Mouse (Mus musculus): ENCODE data around the gene Zfp768. TPM values are rescaled to one million over a fixed set of nuclear protein-coding genes. Genes with fewer than 3 reads are reported as not detected.
"Not testable (repeated sequence)": the region's sequence is repeated elsewhere in the genome, so short reads cannot be mapped to it uniquely, and the experiment has no call there.

Zfp768 gene
- total RNA-seq, 1 experiment from 2014 or later: 6.8 TPM

- ATAC-seq (ENCODE audit: extremely low read depth, insufficient number of reproducible peaks, low FRiP score, poor library complexity, severe bottlenecking): no peak
Observed at GRCm38 (mm10) chr7:127361449-127361848, 16.1 kb upstream of the Zfp768 start.

- no peak for ATAC-seq (ENCODE audit: extremely low read depth, insufficient number of reproducible peaks, low FRiP score, poor library complexity, severe bottlenecking)
Observed at GRCm38 (mm10) chr7:127360265-127360664, 14.9 kb upstream of the Zfp768 start.

GRCm38 (mm10) chr7:127358472-127358871 is 13.1 kb upstream of the Zfp768 start:
- ATAC-seq (ENCODE audit: extremely low read depth, insufficient number of reproducible peaks, low FRiP score, poor library complexity, severe bottlenecking): no peak

GRCm38 (mm10) chr7:127357871-127358270 is 12.5 kb upstream of the Zfp768 start:
- ATAC-seq (ENCODE audit: extremely low read depth, insufficient number of reproducible peaks, low FRiP score, poor library complexity, severe bottlenecking): no peak

GRCm38 (mm10) chr7:127355796-127356195 is 10.4 kb upstream of the Zfp768 start:
- no peak for ATAC-seq (ENCODE audit: extremely low read depth, insufficient number of reproducible peaks, low FRiP score, poor library complexity, severe bottlenecking)

- no peak for ATAC-seq (ENCODE audit: extremely low read depth, insufficient number of reproducible peaks, low FRiP score, poor library complexity, severe bottlenecking)
Observed at GRCm38 (mm10) chr7:127351230-127352004, 6.0 kb upstream of the Zfp768 start.

- ATAC-seq (ENCODE audit: extremely low read depth, insufficient number of reproducible peaks, low FRiP score, poor library complexity, severe bottlenecking): no peak
Observed at GRCm38 (mm10) chr7:127346676-127347075, 1.3 kb upstream of the Zfp768 start.

- ATAC-seq (ENCODE audit: extremely low read depth, insufficient number of reproducible peaks, low FRiP score, poor library complexity, severe bottlenecking): peak; percentile 8; the same call in 1 of the 2 replicates
Observed at GRCm38 (mm10) chr7:127345092-127345491, 297 bp downstream of the Zfp768 start.

GRCm38 (mm10) chr7:127344371-127344770 is 1.0 kb downstream of the Zfp768 start:
- ATAC-seq (ENCODE audit: extremely low read depth, insufficient number of reproducible peaks, low FRiP score, poor library complexity, severe bottlenecking): no peak

GRCm38 (mm10) chr7:127343351-127344019 is 1.9 kb downstream of the Zfp768 start:
- no peak for ATAC-seq (ENCODE audit: extremely low read depth, insufficient number of reproducible peaks, low FRiP score, poor library complexity, severe bottlenecking)

- ATAC-seq (ENCODE audit: extremely low read depth, insufficient number of reproducible peaks, low FRiP score, poor library complexity, severe bottlenecking): no peak
Observed at GRCm38 (mm10) chr7:127342888-127343287, 2.5 kb downstream of the Zfp768 start.

GRCm38 (mm10) chr7:127342332-127342731 is 3.1 kb downstream of the Zfp768 start:
- ATAC-seq (ENCODE audit: extremely low read depth, insufficient number of reproducible peaks, low FRiP score, poor library complexity, severe bottlenecking): no peak

- ATAC-seq (ENCODE audit: extremely low read depth, insufficient number of reproducible peaks, low FRiP score, poor library complexity, severe bottlenecking): not testable (repeated sequence)
Observed at GRCm38 (mm10) chr7:127341861-127342260, 3.5 kb downstream of the Zfp768 start.

- no peak for ATAC-seq (ENCODE audit: extremely low read depth, insufficient number of reproducible peaks, low FRiP score, poor library complexity, severe bottlenecking)
Observed at GRCm38 (mm10) chr7:127341356-127341755, 4.0 kb downstream of the Zfp768 start.

GRCm38 (mm10) chr7:127337636-127338035 is 7.8 kb downstream of the Zfp768 start:
- no peak for ATAC-seq (ENCODE audit: extremely low read depth, insufficient number of reproducible peaks, low FRiP score, poor library complexity, severe bottlenecking)

- no peak for ATAC-seq (ENCODE audit: extremely low read depth, insufficient number of reproducible peaks, low FRiP score, poor library complexity, severe bottlenecking)
Observed at GRCm38 (mm10) chr7:127335604-127336003, 9.8 kb downstream of the Zfp768 start.

- ATAC-seq (ENCODE audit: extremely low read depth, insufficient number of reproducible peaks, low FRiP score, poor library complexity, severe bottlenecking): no peak
Observed at GRCm38 (mm10) chr7:127333240-127333639, 12.1 kb downstream of the Zfp768 start.

- ATAC-seq (ENCODE audit: extremely low read depth, insufficient number of reproducible peaks, low FRiP score, poor library complexity, severe bottlenecking): no peak
Observed at GRCm38 (mm10) chr7:127326685-127327084, 18.7 kb downstream of the Zfp768 start.

GRCm38 (mm10) chr7:127325550-127325949 is 19.8 kb downstream of the Zfp768 start:
- ATAC-seq (ENCODE audit: extremely low read depth, insufficient number of reproducible peaks, low FRiP score, poor library complexity, severe bottlenecking): no peak

- ATAC-seq (ENCODE audit: extremely low read depth, insufficient number of reproducible peaks, low FRiP score, poor library complexity, severe bottlenecking): no peak
Observed at GRCm38 (mm10) chr7:127324944-127325343, 20.4 kb downstream of the Zfp768 start.

Measured in neutrophil, adult 5-6 weeks (primary cell).